Mouse (Mus musculus): Measurements from ENCODE around the gene Gm43738.
A peak's percentile ranks its signal among the peaks of the same experiment; 100 is the strongest.
"Not testable (repeated sequence)": the region's sequence is repeated elsewhere in the genome, so short reads cannot be mapped to it uniquely, and the experiment has no call there.

The Gm43738 gene

GRCm38 (mm10) chr3:89102495-89103290, 1.8 kb upstream of the Gm43738 start:
- no peak for DNase-seq (ENCODE audit: extremely low spot score)

DNA sequence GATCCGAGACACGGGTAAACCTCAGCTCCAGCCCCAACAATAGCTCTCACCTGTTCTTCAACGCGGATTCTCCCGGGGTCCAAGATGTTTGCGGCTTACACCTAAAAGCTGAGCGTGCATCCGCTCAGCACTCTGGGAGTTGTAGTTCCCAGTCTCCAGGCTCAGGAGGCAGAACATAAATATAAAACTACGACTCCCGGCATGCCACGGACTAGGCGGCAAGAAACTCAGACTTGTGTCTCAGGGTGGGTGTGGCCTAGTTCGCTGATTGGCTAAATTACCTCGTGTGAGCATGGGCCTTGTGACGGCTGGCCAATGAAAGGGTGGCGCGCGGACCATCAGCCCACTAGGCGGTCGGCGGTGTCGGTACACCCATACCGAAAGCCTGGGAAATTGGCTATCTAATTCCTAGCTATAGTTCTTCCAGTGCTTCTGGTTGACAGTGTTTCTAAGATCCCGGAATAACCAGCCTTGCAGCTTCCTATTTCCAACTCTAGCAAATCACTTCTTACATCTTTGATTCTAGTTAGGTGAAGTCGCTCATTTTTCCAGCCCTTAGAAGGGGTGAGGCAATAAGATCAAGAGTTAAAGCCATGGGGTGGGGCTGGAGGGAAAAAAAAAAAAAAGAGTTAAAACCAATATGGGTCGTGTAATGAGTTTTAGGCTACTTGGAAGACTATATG, 1.1 kb upstream of the Gm43738 start, which contains the start of gene Fdps:
TSS of gene Fdps (minus strand) at position 148 of the 683 bp plus-strand sequence.
- DNase-seq (ENCODE audit: extremely low spot score), result peak; percentile 93

GRCm38 (mm10) chr3:89101459-89101811, 536 bp upstream of the Gm43738 start:
- no peak for DNase-seq (ENCODE audit: extremely low spot score)

- DNase-seq (ENCODE audit: extremely low spot score), result no peak
Measured at GRCm38 (mm10) chr3:89094021-89094420, 6.9 kb downstream of the Gm43738 start.

DNA sequence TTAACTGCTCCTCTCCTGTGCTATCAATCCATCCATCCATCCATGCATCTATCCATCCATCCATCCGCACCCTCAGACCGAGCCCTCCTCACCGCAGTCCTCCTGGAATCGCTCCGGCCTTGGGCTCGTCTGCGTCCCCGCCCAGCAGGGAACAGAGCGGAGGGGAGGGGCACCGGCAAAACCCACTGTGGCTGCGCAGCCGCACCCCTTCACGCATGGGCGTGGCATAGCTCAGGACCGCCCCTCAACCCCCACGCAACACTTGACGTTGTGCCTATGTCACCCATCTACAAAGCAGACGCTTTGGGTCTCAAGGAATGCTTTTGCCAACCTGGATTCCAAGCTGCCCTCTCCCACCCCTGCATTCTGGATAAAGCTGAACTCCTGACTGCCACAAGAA, 7.7 kb downstream of the Gm43738 start, which contains the start of gene Rusc1:
TSS of gene Rusc1 (minus strand) at position 137 of the 400 bp plus-strand sequence.
- DNase-seq (ENCODE audit: extremely low spot score), result peak; percentile 81

GRCm38 (mm10) chr3:89092509-89093090, 8.3 kb downstream of the Gm43738 start:
- no peak for DNase-seq (ENCODE audit: extremely low spot score)

DNA sequence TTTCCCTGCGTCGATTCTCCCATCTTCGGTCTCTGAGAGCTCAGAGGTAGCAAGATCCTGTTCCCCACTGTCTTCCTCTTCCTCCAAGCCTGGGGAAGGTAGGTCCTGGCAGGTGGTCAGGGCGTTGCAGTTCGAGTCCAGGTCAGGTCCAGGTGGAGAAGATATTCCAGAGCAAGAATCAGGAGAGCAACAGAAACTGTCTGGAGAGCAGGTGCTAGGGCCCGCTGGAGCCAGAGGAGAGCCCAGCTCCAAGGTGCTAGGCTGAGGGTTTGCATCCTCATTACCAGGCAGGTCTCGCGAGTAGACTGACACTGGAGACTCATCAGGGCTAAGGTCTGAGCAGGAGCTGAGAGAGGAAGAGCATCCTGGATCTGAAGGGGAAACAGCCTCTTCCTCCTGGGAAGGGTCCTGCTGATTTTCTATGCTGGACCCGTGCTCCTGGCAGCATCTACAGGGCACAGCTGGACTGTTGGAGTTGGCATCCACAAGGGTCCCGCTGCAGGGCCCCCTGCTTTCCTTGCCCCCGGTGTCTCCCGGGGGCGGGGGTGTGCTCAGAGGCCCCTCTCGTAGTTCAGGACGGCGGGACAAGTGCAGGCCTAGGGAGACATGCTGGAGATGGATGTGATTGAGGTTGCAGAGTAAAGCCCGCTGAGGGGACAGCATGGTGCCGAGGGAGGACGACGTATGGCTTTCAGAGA, 8.9 kb downstream of the Gm43738 start:
- DNase-seq (ENCODE audit: extremely low spot score), result peak; percentile 13

- peak; percentile 92 for DNase-seq (ENCODE audit: extremely low spot score)
Measured at GRCm38 (mm10) chr3:89090694-89091655, 9.9 kb downstream of the Gm43738 start.

DNA sequence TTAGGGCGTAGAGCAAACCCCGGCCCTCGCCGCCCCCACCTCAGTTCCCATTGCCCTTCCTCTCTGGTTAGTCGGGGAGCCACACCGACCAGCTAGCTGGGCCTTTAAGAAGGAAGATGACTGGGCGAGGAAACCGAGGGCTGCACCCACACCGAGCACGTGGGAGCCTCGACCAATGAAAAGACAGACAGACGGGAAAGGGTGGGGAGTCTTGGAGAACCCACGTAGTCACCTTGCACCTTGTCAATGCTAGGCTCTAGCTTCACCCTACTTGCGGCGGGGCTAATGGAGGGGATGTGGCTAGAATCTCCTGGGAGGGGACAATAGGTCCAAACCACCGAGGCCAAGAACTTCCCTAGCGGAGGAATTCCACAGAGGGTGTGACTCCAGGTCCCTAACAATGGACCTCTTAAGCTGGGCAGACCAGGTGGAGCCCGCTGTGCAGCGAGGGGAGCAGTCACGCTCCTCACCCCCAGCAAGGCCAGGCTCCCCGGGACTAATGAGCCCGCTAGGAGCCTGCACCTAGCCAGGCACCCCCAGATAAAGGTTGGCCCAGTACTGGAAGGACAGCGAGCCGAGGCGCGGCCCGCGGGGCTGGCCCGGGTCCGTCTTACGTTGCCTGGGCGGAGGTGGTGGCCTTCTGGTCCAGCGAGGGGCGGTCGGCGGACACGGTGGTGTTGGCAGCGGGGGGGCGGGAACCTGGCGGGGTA, 10.9 kb downstream of the Gm43738 start:
- peak; percentile 81 for DNase-seq (ENCODE audit: extremely low spot score)

DNA sequence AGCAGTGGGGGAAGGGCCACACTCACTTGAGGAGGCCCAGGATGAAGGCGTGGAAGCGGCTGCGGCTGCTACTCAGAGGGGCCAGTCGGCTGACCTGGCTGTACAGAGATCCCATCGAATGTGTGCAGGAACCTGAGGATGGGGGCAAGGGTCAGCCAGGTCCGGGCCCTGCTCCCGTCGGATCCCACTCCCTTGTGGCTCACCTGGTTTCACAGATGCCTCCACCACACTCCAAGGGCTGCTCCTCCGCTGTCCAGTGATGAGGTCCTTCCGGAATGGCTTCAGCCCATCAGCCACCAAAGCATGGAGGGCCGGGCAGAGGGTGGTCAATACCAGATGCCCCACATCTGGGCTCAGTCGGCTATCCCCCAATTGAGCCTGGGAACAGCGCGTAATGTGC, 11.9 kb downstream of the Gm43738 start:
- no peak for DNase-seq (ENCODE audit: extremely low spot score)

DNA sequence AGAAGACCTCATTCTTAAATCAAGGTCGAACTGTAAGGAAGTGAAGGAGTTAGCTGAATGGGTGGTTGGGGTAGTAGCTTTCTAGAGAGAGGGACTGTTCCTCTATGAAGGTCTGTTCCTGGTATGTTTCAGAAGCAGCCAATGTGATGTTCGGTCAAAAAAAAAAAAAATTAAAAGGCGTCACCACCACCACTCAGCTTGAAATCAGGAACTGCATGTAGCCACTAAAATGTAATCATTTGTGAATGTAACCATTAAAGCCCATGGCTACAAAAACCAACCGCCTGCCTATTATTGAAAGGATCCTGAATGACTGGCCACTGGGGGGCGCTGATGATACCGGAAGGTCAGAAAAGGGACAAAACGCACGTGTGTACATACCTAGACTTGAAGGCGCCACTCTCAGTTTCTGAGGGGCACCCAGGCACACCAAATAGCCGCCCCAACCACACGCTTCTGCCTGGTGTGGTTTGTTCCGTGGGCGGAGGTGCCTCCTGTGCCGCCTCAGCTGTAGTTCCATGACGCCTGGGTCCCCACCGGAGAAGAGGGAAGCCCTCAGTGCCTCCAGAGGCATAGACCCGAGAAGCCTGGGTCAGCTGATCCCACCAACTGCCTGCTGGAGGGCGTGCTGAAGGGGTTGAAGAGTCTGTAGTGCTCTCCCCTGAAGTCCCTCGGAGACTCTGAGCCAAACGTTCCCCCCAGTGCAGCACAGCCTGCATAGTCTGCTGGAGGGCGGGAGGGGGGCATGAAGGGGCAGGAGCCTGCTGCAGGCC, 13.4 kb downstream of the Gm43738 start:
- DNase-seq (ENCODE audit: extremely low spot score), result peak; percentile 81

- no peak for DNase-seq (ENCODE audit: extremely low spot score)
Measured at GRCm38 (mm10) chr3:89084654-89085190, 16.2 kb downstream of the Gm43738 start.

- no peak for DNase-seq (ENCODE audit: extremely low spot score)
Measured at GRCm38 (mm10) chr3:89084133-89084532, 16.8 kb downstream of the Gm43738 start.

DNA sequence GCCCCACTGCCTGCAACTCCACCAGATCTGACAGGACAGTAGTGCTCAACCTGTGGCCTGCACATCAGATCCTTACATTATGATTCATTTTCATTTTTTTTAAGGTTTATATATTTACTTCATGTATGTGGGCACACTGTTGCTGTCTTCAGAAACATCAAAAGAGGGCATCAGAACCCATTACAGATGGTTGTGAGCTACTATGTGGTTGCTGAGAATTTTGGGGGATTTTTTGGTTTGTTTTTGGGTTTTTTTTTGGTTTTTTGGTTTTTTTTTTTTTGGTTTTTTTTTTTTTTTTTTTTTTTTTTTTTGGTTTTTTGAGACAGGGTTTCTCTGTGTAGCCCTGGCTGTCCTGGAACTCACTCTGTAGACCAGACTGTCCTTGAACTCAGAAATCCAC, 18.6 kb downstream of the Gm43738 start:
- not testable (repeated sequence) for DNase-seq (ENCODE audit: extremely low spot score)

DNA sequence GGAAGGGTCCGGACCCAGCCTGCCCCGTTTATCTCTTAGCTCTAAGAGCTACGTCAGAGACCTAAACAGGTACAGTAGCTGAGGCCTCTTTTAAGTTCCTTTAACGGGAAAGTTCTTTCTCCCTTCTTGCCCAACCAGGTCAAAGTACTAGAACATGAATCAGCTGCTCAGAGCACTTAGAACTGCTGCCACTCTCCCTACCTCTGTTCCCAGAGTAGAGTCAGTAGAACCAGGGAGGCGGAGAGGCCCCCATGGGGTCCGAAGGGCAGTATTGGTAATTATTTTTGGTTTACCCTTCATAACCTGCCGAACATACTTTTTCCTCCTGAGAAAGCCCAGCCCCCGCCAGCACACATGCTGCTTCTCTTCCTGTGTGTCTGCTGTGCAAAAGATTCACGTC, 23.5 kb downstream of the Gm43738 start:
- DNase-seq (ENCODE audit: extremely low spot score), result no peak

DNA sequence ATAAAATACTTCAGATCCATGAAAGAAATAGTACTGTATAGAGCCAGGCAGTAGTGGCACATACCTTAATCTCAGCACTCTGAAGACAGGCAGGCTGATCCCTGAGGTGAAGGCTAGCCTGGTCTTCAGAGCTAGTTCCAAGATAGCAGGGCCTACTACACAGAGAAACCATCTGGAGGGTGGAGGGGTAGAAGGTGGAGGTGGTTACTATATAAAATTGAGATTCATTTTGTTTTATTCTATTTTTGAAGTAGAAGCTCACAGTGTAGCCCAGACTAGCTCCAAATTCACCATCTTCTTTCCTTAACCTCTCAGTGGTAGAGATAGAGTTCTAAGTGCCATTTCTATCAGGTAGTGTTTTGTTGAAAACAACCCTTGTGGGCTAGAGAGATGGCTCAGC, 33.6 kb downstream of the Gm43738 start:
- no peak for DNase-seq (ENCODE audit: extremely low spot score)

- peak; percentile 42 for DNase-seq (ENCODE audit: extremely low spot score)
Measured at GRCm38 (mm10) chr3:89061696-89062095, 39.2 kb downstream of the Gm43738 start.

- DNase-seq (ENCODE audit: extremely low spot score), result peak; percentile 29
Measured at GRCm38 (mm10) chr3:89058783-89059182, 42.1 kb downstream of the Gm43738 start.

DNA sequence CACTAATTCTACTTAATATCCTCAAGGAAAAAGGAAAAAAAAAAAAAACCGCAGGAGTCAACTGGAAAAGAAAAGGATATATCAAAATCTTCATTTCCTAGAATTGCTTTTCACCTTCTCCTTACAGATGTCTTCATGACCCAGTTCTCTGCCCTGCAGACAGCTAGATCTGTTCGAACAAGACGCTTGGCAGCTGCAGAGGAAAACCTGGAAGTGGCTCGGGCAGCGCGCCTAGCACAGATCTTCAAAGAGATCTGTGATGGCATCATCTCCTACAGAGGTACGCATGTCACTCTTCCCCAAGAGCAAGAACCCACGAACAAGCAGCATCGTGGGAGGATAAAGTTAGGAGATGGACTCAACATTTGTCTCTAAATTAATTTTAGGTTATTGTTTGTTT, 42.5 kb downstream of the Gm43738 start:
- no peak for DNase-seq (ENCODE audit: extremely low spot score)
